Mouse (Mus musculus) heart, postnatal 0 days (tissue): Measurements from ENCODE around the gene Necap2. TPM values are rescaled to one million over a fixed set of nuclear protein-coding genes. Genes with fewer than 3 reads are reported as not detected.

Source experiments
- ATAC-seq: fragments of 200-750 bp; cut with Nextera tagmentation; 2 replicates; pipeline ENCODE4 v1.8.0; 2017; ENCODE audit warnings: low read depth, moderate number of reproducible peaks, moderate library complexity; ENCODE audit not compliant: insufficient read depth
- DNase-seq: peaks from one replicate; pipeline ENCODE4 v3.0.0-alpha.2; 2016; ENCODE audit warnings: low spot score
- H3K27ac ChIP-seq: fragments of 300-500 bp; sonication (generic); 2 replicates; pipeline ENCODE4 v1.5.1; 2014; ENCODE audit warnings: low read depth, mild to moderate bottlenecking
- H3K27me3 ChIP-seq: fragments of 300-500 bp; sonication (generic); 2 replicates; pipeline ENCODE4 v1.6.1; 2014; ENCODE audit warnings: low read length, mixed read lengths; ENCODE audit not compliant: control insufficient read depth, insufficient read depth
- H3K36me3 ChIP-seq: fragments of 300-500 bp; sonication (generic); replicated peaks from 2 replicates; pipeline ENCODE4 v1.6.1; 2014; ENCODE audit warnings: low read length, mixed read lengths; ENCODE audit not compliant: control insufficient read depth, insufficient read depth
- H3K4me1 ChIP-seq: fragments of 300-500 bp; sonication (generic); 2 replicates; pipeline ENCODE4 v1.6.1; 2014; ENCODE audit warnings: antibody characterized with exemption; ENCODE audit not compliant: control insufficient read depth, insufficient read depth
- H3K4me2 ChIP-seq: fragments of 300-500 bp; sonication (generic); 2 replicates; pipeline ENCODE4 v1.6.1; 2014; ENCODE audit warnings: low read depth, mild to moderate bottlenecking, low read length, moderate library complexity
- H3K4me3 ChIP-seq: fragments of 300-500 bp; sonication (generic); 2 replicates; pipeline ENCODE4 v1.5.1; 2014; ENCODE audit warnings: low read depth, low read length
- H3K9ac ChIP-seq: fragments of 300-500 bp; sonication (generic); replicated peaks from 2 replicates; pipeline ENCODE4 v1.6.1; 2014; ENCODE audit warnings: low read depth, low read length, mixed read lengths
- H3K9me3 ChIP-seq: fragments of 300-500 bp; sonication (generic); replicated peaks from 2 replicates; pipeline ENCODE4 v1.6.1; 2016; ENCODE audit warnings: low read length; ENCODE audit not compliant: control insufficient read depth
- CTCF ChIP-seq: IDR thresholded peaks from 2 replicates; pipeline ENCODE4 v1.5.1; 2016; ENCODE audit warnings: antibody characterized with exemption, control low read depth, low read depth
- EP300 ChIP-seq: IDR thresholded peaks from 2 replicates; pipeline ENCODE4 v1.6.1; 2016; ENCODE audit warnings: antibody characterized with exemption, low read depth
- WGBS: fragments of 180-500 bp; shearing (Covaris S2); extraction: QIAGEN DNeasy Blood & Tissue Kit; methylation state at CpG from one replicate; pipeline ENCODE4 v1.1.7; 2014; 5-methylcytosine and 5-hydroxymethylcytosine counted together
- polyA plus RNA-seq: library from polyadenylated mRNA; unstranded; fragments of >200 nt; fragmentation: Nextera tagmentation; extraction: Ambion mirVana; gene quantifications from 2 replicates; pipeline ENCODE4 v1.2.1, GENCODE M21; 2015
- total RNA-seq: library from RNA; depleted of rRNA; stranded (reverse); fragments of >200 nt; gene quantifications from 2 replicates; pipeline ENCODE4 v1.2.3, GENCODE M21; 2014; ENCODE audit warnings: low replicate concordance

Gene Necap2
- total and polyA plus RNA-seq, 2 experiments from 2014 or later, result 33.8 to 47.1 TPM

DNA sequence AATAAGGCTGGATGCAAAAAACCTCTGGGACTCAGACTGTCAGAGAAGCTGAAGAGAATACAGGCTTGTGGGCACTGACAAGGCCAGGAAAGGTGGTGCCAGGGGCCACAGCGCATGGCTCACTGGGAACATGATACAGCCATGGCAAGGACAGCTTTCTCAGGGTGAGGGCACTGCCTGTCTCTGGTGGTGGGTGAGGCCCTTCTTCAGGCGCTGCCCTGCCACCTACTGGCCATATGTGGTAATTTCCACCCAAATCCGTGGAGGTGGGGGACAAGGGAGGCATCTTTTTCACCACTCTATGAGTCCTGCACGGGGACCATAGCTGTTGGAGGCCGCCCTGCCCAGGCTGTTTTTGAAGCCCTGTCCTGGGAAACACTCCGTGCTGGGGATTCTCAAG lies 46.4 kb downstream of the Necap2 start:
- Histone ChIP-seq H3K27ac (no peak overlapping the region), H3K4me3 (no peak overlapping the region), H3K4me2 (no peak overlapping the region), H3K9me3 (no peaks in the 10 kb centered on the region), H3K9ac (no peak overlapping the region), H3K27me3 (no peaks in the 10 kb centered on the region), H3K4me1 (no peaks in the 10 kb centered on the region), H3K36me3 (peaks cover 14% of the 10 kb centered on the region; the same call in 1 of the 2 replicates)
- TF ChIP-seq CTCF, result peak; percentile 97
- TF ChIP-seq EP300, result no peak
- DNase-seq (peak; percentile 81), ATAC-seq (peak; percentile 67)
- WGBS, result 9% methylated on average over 6 of the region's 6 CpGs

DNA sequence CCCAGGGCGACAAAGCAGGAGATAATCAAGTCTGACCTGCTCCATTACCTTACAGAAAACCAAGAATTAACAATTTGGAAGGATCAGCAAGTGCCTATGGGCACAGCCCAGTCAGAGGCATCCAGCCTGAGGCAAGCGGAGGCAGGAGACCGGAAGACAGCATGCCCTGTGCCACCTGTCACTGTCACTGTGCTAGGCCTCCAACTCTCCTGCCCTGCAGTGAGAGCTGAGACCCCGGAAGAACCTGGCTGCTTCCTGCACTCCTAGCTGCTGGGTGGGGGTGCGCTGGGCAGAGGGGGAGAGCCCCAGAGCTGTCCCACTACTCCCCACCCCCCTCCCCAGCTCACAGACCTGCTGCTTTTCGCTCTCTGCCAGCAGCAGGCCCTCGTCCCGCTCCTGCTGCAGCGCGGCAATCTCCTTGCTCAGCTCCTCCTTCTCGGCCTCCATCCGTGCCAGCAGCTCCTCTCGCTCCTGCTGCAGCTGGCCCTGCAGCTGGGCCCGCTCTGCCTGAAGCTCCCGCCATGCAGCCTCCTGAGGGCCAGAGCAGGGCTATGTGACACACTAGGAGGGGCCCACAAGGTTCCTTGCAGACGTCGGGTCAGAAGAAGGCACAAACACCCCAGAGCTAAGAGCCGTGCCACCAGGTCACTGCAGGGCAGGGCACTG lies 47.5 kb downstream of the Necap2 start:
- 88% methylated on average over 18 of the region's 18 CpGs for WGBS

DNA sequence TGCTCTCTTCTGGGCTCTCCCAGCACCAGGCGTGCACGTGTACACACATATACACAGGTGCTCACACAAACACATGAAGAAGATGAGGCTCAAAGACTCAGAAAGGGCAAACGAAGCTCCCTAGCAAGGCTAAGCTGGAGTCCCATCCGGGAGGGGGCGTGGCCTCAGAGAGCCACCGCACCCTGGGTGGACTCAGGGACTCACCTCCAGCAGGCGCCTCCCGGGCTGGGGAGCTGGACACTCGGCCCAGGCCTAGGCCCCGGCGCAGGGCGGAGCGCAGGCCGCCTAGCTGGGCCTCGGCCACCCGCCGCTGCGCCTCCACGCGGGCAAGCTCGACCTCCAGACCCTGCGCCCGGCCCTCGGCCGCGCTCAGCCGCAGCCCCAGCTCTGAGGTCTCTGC lies 53.2 kb downstream of the Necap2 start:
- H3K4me3 ChIP-seq, result no peak overlapping the region
- H3K27me3 ChIP-seq, result no peaks in the 10 kb centered on the region
- DNase-seq (no peak), ATAC-seq (no peak)
- no peaks in the 10 kb centered on the region for H3K9me3 ChIP-seq
- 77% methylated on average over 15 of the region's 27 CpGs for WGBS
- no peak overlapping the region for H3K4me2 ChIP-seq
- no peak overlapping the region for H3K9ac ChIP-seq
- 0 out of 2 replicates have a peak, but pooled peaks cover 4% of the 10 kb centered on the region for H3K36me3 ChIP-seq
- no peak overlapping the region for H3K27ac ChIP-seq
- no peak for TF ChIP-seq CTCF
- no peak for TF ChIP-seq EP300
- peaks cover 27% of the 10 kb centered on the region for H3K4me1 ChIP-seq

More for the DNA sequence above, 47.5 kb downstream of the Necap2 start:
- H3K4me3 ChIP-seq, result no peak overlapping the region
- no peaks in the 10 kb centered on the region for H3K9me3 ChIP-seq
- no peak overlapping the region for H3K4me2 ChIP-seq
- TF ChIP-seq EP300 (no peak), CTCF (no peak)
- H3K9ac ChIP-seq, result no peak overlapping the region
- 0 out of 2 replicates have a peak, but pooled peaks cover 8% of the 10 kb centered on the region for H3K36me3 ChIP-seq
- ATAC-seq (no peak), DNase-seq (no peak)
- H3K4me1 ChIP-seq, result no peaks in the 10 kb centered on the region
- H3K27me3 ChIP-seq, result no peaks in the 10 kb centered on the region
- H3K27ac ChIP-seq, result no peak overlapping the region

DNA sequence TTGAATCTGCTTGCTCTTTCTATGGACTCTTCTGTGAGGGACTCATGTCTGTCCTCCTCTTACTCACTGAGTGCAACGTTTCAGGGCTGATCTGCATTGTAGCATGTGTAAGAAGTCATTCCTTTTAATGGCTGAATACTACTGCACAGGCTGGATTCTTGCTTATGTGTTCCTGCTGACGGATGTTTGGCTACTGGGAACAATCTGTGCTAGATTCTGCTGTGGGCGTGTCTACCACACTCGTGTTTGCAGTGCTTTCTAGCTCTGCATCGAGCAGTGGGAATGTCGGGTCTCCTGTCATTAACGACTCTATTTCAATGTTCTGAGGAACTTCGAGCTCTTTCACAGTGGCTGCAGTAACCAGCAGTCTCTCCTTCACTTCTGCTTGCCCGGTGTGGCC lies 54.1 kb downstream of the Necap2 start:
- no peak overlapping the region for H3K4me3 ChIP-seq
- H3K27me3 ChIP-seq, result no peaks in the 10 kb centered on the region
- 39% methylated on average over 9 of the region's 9 CpGs for WGBS
- ATAC-seq, result no peak
- H3K4me1 ChIP-seq, result peaks cover 27% of the 10 kb centered on the region
- TF ChIP-seq EP300 (no peak), CTCF (no peak)
- no peaks in the 10 kb centered on the region for H3K9me3 ChIP-seq
- H3K9ac ChIP-seq, result no peak overlapping the region
- H3K4me2 ChIP-seq, result no peak overlapping the region
- no peak overlapping the region for H3K27ac ChIP-seq
- DNase-seq, result peak; percentile 39
- H3K36me3 ChIP-seq, result no peaks in the 10 kb centered on the region; the same call in 1 of the 2 replicates

DNA sequence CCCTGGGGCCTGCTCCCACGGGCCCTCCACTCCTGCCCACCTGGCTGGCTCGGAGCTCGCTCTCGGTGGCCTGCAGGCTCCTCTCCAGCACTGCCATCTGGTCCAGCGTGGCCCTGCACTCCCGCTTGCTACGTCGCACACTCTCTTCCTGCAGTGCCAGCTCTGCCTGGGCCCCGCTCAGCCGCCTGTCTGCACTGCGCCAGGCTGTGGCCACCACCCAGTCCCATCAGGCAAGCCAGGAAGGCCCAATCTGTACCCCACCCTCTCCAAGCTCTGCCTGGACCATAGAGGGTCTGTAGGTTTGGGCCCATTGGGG lies 56.6 kb downstream of the Necap2 start:
- no peaks in the 10 kb centered on the region for H3K27me3 ChIP-seq
- 41% methylated on average over 11 of the region's 11 CpGs for WGBS
- no peak overlapping the region for H3K9ac ChIP-seq
- peaks cover 27% of the 10 kb centered on the region for H3K4me1 ChIP-seq
- DNase-seq, result no peak
- H3K27ac ChIP-seq, result peak overlapping the region; percentile 69
- no peaks in the 10 kb centered on the region; the same call in 1 of the 2 replicates for H3K36me3 ChIP-seq
- peak; percentile 15 for ATAC-seq
- H3K4me2 ChIP-seq, result no peak overlapping the region
- TF ChIP-seq EP300 (no peak), CTCF (no peak)
- no peaks in the 10 kb centered on the region for H3K9me3 ChIP-seq
- no peak overlapping the region for H3K4me3 ChIP-seq
